Mouse (Mus musculus): ENCODE measurements at regions not wholly inside any gene's neighbourhood (a gene's known extent, or its start where the extent isn't known, plus 50 kb on each side); places are given as distances from the start of the nearest gene placed in this dataset.
A peak's percentile ranks its signal among the peaks of the same experiment; 100 is the strongest.

DNA sequence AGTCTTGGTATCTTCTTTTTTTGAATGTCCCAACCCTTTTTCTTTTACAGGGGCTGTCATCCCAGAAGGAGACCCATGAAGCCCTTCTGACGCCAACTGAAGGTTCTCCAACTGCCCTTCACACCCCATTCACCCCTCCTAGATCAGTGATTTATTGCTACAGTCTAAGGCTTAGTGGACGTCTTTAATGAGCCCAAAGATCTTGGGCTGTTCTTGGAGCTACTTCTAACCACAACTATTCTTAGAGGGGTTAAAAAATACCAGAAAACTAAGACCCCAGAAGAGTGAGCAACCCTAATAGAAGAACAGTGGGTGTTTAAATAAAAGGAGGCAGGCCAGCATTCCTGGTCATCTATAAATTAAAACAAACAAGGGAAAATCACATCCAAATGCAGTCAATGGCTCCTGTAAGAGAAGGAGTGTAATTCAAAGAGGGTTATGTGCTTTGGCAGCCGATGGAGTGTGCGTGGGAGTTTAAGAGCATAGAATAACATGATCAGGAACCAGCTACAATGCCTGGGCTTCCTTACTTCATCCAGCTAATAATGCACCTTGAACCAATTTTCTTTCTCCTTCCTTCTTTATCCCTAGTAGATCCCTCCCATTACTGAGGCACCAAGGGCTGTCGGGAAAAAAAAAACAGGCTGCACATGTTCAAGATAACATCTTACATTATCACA, 113.3 kb downstream of the Qpct start:
- peak; percentile 43 to 55 for DNase-seq

DNA sequence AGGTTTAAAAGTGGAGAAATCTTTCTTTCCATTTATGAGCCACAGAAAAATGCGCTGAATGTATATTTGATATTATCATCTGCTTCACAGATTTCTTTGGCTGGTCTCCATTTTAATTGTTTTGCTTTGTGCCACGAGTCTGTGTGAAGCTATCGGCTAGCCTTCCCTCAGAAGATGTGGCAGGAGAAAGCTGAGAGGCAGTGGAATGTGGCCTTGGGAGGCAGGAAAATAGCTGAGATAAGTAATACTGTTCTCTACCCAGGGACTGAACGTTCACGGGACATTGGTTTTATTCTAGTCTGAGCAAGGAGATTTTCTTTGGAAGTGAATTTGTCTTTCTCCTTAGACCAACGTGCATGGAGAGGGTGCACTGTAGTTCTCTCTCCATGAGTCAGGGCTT, 112.3 kb downstream of the Qpct start:
- DNase-seq: no peak

DNA sequence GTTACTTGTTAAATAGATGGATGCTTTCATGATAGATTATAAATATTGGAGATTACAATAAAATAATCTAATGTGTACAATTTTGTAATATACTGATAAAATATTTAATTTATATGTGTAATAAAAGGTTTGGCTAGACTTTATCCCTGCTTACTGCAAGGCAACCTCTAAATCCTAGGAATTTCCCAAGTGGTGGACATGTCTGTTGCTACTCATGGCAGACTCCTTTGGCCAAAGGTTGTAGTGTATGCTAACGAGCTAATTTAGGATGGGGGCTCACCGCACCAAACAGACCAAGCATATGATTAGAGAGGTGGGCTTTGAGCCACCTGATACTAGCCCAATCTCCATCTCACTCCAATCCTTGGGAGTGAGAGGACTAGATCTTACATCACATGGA, 102.4 kb downstream of the Qpct start:
- DNase-seq: no peak

DNA sequence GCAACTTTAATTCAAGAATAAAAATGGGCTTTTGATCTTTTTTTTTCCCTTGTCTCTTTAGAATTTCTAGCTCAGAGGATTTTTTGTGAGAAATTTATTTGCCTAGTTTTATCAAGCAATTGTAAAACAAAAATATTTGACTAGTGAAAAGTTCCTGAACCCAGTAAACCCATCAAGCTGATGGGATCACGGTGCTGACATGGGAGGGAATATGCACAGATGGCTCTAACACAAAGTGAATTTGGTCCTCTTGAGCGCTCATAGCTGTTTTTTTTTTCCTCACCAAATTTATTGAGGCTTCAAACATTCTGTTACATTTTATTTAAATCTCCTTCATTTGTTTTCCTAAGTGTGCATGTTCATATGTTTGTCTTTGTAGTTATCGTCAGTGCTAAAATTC, 101.1 kb downstream of the Qpct start:
- peak; percentile 49 to 52 for DNase-seq

DNA sequence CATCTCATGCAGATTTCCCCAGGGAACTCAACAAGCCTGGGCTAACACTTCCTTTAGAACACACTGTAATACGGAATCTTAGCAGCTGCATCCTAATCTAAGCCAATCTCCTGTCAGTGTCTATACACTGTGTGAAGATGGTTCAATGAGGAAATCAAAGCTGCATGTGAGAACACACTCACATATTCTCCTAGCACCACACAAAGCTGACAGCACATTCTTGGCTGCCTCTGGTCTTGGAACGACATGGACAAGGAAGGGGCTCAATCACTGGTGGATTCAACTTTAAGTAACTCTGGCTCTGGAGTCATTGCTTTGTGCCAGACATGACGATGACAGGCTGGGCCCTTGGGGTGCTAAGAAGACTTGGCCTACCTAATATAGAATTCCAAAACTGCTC, 96.2 kb downstream of the Qpct start:
- no peak for DNase-seq

DNA sequence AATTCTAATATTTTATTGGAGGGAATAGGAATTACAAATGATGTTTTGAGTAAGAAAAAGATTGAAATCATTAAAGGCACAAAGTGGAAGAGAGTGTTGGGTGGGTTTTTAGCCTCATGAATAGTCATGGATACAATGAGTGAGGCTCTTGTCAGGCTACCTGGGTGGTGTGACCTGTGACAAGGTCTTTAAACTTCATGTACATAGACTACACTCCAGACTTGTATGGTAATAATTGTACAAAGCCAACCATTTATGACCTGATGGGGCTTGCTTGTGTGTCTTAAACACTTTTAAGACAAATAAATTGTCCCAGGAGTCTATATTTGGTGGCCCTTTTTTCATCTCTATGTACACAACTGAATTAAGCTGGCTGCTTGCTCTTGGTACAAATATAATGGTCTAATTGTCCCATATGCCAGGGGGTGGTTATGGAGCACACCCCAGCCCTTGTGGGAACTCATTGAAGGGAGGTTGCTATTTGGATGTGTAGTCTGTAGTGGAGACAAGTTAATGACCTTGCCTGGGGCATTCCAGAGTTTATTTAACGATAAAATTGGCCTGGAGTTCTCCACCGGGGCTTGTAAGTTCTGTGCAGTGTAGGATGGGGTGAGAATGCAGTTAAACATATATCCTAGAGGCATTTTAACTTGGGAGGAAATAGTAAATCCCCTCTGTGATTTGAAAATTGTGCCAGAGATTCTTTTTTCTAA, 93.4 kb downstream of the Qpct start:
- DNase-seq: no peak

DNA sequence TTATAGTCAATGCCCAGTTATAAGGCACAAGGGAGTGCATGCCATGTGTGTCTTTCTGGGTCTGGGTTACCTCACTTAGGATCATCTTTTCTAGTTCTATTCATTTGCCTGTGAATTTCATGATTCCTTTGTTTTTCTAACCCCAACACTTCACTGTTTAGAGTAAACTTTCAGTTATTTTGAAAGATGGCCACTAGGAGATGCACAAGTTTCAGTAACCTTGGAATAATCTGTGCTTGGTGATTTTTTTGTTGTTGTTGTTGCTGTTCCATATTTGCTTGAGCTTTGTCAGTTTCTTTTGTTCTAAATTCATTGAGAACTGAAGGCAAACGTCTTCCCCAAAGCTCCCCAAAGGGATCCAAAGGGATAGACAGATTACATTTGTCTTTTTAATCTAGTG, 91.3 kb downstream of the Qpct start:
- DNase-seq: no peak
